Mouse (Mus musculus): ENCODE measurements around the gene Itga8. TPM values are rescaled to one million over a fixed set of nuclear protein-coding genes. Genes with fewer than 3 reads are reported as not detected.

Gene Itga8
- polyA plus RNA-seq, 1 experiment from 2014 or later = 3.1 TPM

DNA sequence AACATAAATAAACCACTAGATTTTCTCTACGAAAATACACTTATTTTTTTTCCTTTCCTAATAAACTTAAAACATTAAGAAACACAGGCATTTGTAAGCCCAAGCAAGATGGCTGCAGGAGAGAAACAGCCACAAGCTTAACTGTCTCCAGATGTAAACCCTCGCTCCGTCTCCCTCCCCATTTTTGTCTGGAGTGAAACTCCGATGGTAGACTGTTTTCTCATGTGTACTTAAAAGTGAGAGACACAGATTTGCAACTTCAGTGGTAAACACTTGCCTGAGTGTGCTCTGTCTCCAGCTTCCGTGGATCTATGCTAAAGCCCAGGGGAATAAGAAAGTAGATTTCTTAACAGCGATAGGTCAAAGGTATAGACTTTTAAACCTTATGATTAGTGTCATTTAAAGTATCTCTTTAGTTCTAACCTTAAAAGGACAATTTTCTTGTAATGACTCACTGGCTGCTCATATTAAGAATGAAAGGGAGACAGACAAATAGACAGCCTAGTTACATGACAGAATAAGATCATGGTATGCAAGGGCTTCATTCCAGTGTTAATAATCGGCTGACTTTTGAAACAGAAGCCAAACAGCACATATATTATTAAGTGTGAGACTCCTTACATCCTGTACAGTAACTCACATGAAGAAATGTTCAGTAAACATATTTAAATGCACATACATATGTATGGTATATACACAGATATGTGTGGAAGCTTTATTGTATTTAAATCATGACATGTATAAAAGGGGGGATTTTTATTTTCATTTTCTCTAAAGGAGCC lies 209.3 kb downstream of the Itga8 start:
- ATAC-seq = no peak
- no peak overlapping the region for H3K4me3 ChIP-seq (ENCODE audit: low read length)
- H3K4me1 ChIP-seq (ENCODE audit: control insufficient read depth, insufficient read depth, low read depth, low read length) = no peaks in the 10 kb centered on the region
- no peak overlapping the region for H3K27ac ChIP-seq (ENCODE audit: low read depth, low read length)
- H3K9ac ChIP-seq (ENCODE audit: low read depth, low read length) = no peak overlapping the region
- 81% methylated on average over 7 of the region's 7 CpGs for WGBS
- no peaks in the 10 kb centered on the region for H3K9me3 ChIP-seq (ENCODE audit: control insufficient read depth, low read length)
- H3K36me3 ChIP-seq (ENCODE audit: control insufficient read depth, insufficient read depth, low read length) = no peaks in the 10 kb centered on the region
- H3K4me2 ChIP-seq (ENCODE audit: low read length) = no peak overlapping the region
- H3K27me3 ChIP-seq (replicated peaks; ENCODE audit: control insufficient read depth, insufficient read depth, low read length) = no peaks in the 10 kb centered on the region

DNA sequence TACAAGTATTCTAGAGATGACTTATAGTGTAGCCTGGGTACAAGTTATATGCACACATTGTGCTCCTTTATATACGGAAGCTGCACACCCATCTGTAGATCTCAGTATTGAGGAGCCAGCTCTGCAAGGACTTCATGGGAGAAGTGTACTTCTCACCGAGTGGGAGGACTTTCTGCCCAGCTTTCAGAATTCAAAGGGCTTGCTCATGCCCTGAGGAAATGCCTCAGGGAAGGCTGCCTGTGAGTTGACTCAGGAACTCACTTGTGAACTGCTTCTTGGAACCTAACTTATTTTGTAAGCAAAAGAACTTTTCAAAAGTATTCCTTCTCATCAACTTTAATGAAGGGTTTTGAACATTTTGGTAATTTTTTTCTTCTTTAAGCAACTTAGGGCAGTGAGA lies 210.7 kb downstream of the Itga8 start:
- WGBS = 84% methylated on average over 2 of the region's 2 CpGs
- no peaks in the 10 kb centered on the region for H3K4me1 ChIP-seq (ENCODE audit: control insufficient read depth, insufficient read depth, low read depth, low read length)
- no peak for ATAC-seq
- no peaks in the 10 kb centered on the region for H3K36me3 ChIP-seq (ENCODE audit: control insufficient read depth, insufficient read depth, low read length)
- no peak overlapping the region for H3K27ac ChIP-seq (ENCODE audit: low read depth, low read length)
- peaks cover 2% of the 10 kb centered on the region; the same call in 1 of the 2 replicates for H3K9me3 ChIP-seq (ENCODE audit: control insufficient read depth, low read length)
- no peak overlapping the region for H3K4me2 ChIP-seq (ENCODE audit: low read length)
- H3K9ac ChIP-seq (ENCODE audit: low read depth, low read length) = no peak overlapping the region
- H3K27me3 ChIP-seq (replicated peaks; ENCODE audit: control insufficient read depth, insufficient read depth, low read length) = no peaks in the 10 kb centered on the region
- H3K4me3 ChIP-seq (ENCODE audit: low read length) = no peak overlapping the region

GRCm38 (mm10) chr2:12085492-12085891 lies 216.2 kb downstream of the Itga8 start:
- H3K4me2 ChIP-seq (ENCODE audit: low read length) = no peak overlapping the region
- H3K36me3 ChIP-seq (ENCODE audit: control insufficient read depth, insufficient read depth, low read length) = no peaks in the 10 kb centered on the region
- WGBS = 94% methylated on average over 2 of the region's 2 CpGs
- H3K4me1 ChIP-seq (ENCODE audit: control insufficient read depth, insufficient read depth, low read depth, low read length) = no peaks in the 10 kb centered on the region
- H3K27ac ChIP-seq (ENCODE audit: low read depth, low read length) = no peak overlapping the region
- no peaks in the 10 kb centered on the region for H3K27me3 ChIP-seq (replicated peaks; ENCODE audit: control insufficient read depth, insufficient read depth, low read length)
- peaks cover 2% of the 10 kb centered on the region; the same call in 1 of the 2 replicates for H3K9me3 ChIP-seq (ENCODE audit: control insufficient read depth, low read length)
- no peak overlapping the region for H3K9ac ChIP-seq (ENCODE audit: low read depth, low read length)
- ATAC-seq = no peak
- H3K4me3 ChIP-seq (ENCODE audit: low read length) = no peak overlapping the region

GRCm38 (mm10) chr2:12084341-12084740 lies 217.4 kb downstream of the Itga8 start:
- ATAC-seq = no peak

DNA sequence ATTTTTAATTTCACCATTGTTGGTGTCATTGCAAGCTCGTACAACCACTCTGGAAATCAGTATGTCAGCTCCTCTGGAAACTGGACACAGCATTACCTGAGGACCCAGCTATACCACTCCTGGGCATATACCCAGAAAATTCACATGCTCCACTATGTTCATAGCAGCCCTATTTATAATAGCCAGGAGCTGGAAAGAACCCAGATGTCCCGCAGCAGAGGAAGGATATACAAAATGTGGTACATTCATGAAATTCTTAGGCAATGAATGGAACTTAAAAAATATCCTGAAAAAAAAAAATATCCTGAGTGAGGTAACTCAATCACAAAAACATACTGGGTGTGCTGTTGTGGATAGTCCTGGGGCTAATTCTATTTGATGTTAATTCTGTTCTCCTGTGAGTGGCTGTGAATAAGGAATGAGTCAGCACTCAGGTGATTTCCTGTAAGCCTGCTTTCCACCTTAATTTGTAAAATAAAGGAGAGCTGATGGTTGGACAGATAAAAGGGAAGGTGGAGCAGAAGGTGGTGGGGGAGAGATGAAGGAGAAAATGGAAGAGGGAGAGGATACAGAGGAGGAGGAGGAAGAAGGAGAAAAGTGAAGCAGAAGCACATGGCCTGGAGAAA lies 224.3 kb downstream of the Itga8 start:
- no peaks in the 10 kb centered on the region for H3K9me3 ChIP-seq (ENCODE audit: control insufficient read depth, low read length)
- no peaks in the 10 kb centered on the region for H3K36me3 ChIP-seq (ENCODE audit: control insufficient read depth, insufficient read depth, low read length)
- 82% methylated on average over 2 of the region's 2 CpGs for WGBS
- H3K4me1 ChIP-seq (ENCODE audit: control insufficient read depth, insufficient read depth, low read depth, low read length) = no peaks in the 10 kb centered on the region
- H3K9ac ChIP-seq (ENCODE audit: low read depth, low read length) = no peak overlapping the region
- no peak for ATAC-seq
- H3K27ac ChIP-seq (ENCODE audit: low read depth, low read length) = no peak overlapping the region
- no peak overlapping the region for H3K4me3 ChIP-seq (ENCODE audit: low read length)
- no peaks in the 10 kb centered on the region for H3K27me3 ChIP-seq (replicated peaks; ENCODE audit: control insufficient read depth, insufficient read depth, low read length)
- no peak overlapping the region for H3K4me2 ChIP-seq (ENCODE audit: low read length)

More at GRCm38 (mm10) chr2:12084341-12084740, 217.4 kb downstream of the Itga8 start:
- Histone ChIP-seq H3K4me1 (ENCODE audit: control insufficient read depth, insufficient read depth, low read depth, low read length) (no peaks in the 10 kb centered on the region), H3K27ac (ENCODE audit: low read depth, low read length) (no peak overlapping the region), H3K27me3 (replicated peaks; ENCODE audit: control insufficient read depth, insufficient read depth, low read length) (no peaks in the 10 kb centered on the region), H3K9ac (ENCODE audit: low read depth, low read length) (no peak overlapping the region), H3K4me3 (ENCODE audit: low read length) (no peak overlapping the region), H3K4me2 (ENCODE audit: low read length) (no peak overlapping the region), H3K9me3 (ENCODE audit: control insufficient read depth, low read length) (peaks cover 2% of the 10 kb centered on the region; the same call in 1 of the 2 replicates), H3K36me3 (ENCODE audit: control insufficient read depth, insufficient read depth, low read length) (no peaks in the 10 kb centered on the region)
- WGBS = 86% methylated on average over 4 of the region's 4 CpGs

GRCm38 (mm10) chr2:12065669-12066399 lies 235.9 kb downstream of the Itga8 start:
- H3K4me3 ChIP-seq (ENCODE audit: low read length) = no peak overlapping the region
- no peaks in the 10 kb centered on the region for H3K36me3 ChIP-seq (ENCODE audit: control insufficient read depth, insufficient read depth, low read length)
- no peaks in the 10 kb centered on the region for H3K27me3 ChIP-seq (replicated peaks; ENCODE audit: control insufficient read depth, insufficient read depth, low read length)
- H3K27ac ChIP-seq (ENCODE audit: low read depth, low read length) = no peak overlapping the region
- no peak overlapping the region for H3K9ac ChIP-seq (ENCODE audit: low read depth, low read length)
- no peaks in the 10 kb centered on the region for H3K4me1 ChIP-seq (ENCODE audit: control insufficient read depth, insufficient read depth, low read depth, low read length)
- ATAC-seq = no peak
- H3K9me3 ChIP-seq (ENCODE audit: control insufficient read depth, low read length) = no peaks in the 10 kb centered on the region
- WGBS = 82% methylated on average over 6 of the region's 6 CpGs
- H3K4me2 ChIP-seq (ENCODE audit: low read length) = no peak overlapping the region

- H3K4me3 ChIP-seq (ENCODE audit: low read length) = no peak overlapping the region
- 60% methylated on average over 5 of the region's 5 CpGs for WGBS
- no peaks in the 10 kb centered on the region for H3K27me3 ChIP-seq (replicated peaks; ENCODE audit: control insufficient read depth, insufficient read depth, low read length)
- no peaks in the 10 kb centered on the region for H3K9me3 ChIP-seq (ENCODE audit: control insufficient read depth, low read length)
- H3K36me3 ChIP-seq (ENCODE audit: control insufficient read depth, insufficient read depth, low read length) = no peaks in the 10 kb centered on the region
- H3K4me2 ChIP-seq (ENCODE audit: low read length) = no peak overlapping the region
- no peak overlapping the region for H3K9ac ChIP-seq (ENCODE audit: low read depth, low read length)
- H3K27ac ChIP-seq (ENCODE audit: low read depth, low read length) = no peak overlapping the region
- H3K4me1 ChIP-seq (ENCODE audit: control insufficient read depth, insufficient read depth, low read depth, low read length) = no peaks in the 10 kb centered on the region
- peak; percentile 70 for ATAC-seq
Measured at GRCm38 (mm10) chr2:12060034-12060723, 241.5 kb downstream of the Itga8 start.
